Mouse (Mus musculus): ENCODE measurements around the gene Ano9. TPM values are rescaled to one million over a fixed set of nuclear protein-coding genes. Genes with fewer than 3 reads are reported as not detected.

The Ano9 gene
- total RNA-seq (2021): under 1 TPM; 0.14 to 0.33 TPM

- intact Hi-C loops (cut with DNase I): no loop called here
These were observed at the start of gene Ano9 for GRCm38 (mm10) chr7:141117636-141118035. Ano9 (minus strand) TSS chr7:141117806.

GRCm38 (mm10) chr7:141164850-141165249, 47.2 kb upstream of the Ano9 start:
- DNase-seq: no peak
- intact Hi-C loops (cut with DNase I): no loop called here

More at GRCm38 (mm10) chr7:141117636-141118035, at the start of gene Ano9:
- no peak for DNase-seq

DNA sequence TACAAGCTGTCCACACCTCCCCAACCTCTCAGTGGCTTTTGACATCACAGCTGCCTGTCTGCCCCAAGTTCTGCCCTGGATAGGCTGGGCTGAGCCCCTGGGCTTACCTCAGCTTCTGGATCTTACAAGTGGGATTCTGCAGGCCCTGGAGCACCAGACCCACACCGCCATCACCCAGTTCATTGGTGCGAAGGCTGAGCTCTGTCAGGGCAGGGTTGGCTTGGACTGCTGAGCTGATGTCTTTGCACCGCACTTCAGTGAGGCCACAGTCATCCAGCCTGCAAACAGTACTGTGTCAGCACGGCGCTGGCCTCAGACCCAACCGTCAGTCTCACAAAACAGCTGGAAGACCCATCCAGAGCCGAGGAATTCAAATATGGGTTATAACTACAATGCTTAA, 46.8 kb upstream of the Ano9 start:
- no peak for DNase-seq
- intact Hi-C loops (cut with DNase I): no loop called here

- no peak for DNase-seq
- intact Hi-C loops (cut with DNase I): no loop called here
These were observed 37.8 kb upstream of the Ano9 start for GRCm38 (mm10) chr7:141155362-141155761.

- DNase-seq: no peak
- intact Hi-C loops (cut with DNase I): no loop called here
These were observed 31.0 kb upstream of the Ano9 start for GRCm38 (mm10) chr7:141148639-141149038.

- DNase-seq: no peak
- intact Hi-C loops (cut with DNase I): no loop called here
These were observed 29.4 kb upstream of the Ano9 start for GRCm38 (mm10) chr7:141147044-141147443.

- intact Hi-C loops (cut with DNase I): no loop called here
- DNase-seq: no peak
These were observed 28.5 kb upstream of the Ano9 start for GRCm38 (mm10) chr7:141146043-141146595.

GRCm38 (mm10) chr7:141145403-141145802, 27.8 kb upstream of the Ano9 start:
- no peak for DNase-seq
- intact Hi-C loops (cut with DNase I): no loop called here

- DNase-seq: no peak
- intact Hi-C loops (cut with DNase I): no loop called here
These were observed 27.0 kb upstream of the Ano9 start for GRCm38 (mm10) chr7:141144650-141145049.

DNA sequence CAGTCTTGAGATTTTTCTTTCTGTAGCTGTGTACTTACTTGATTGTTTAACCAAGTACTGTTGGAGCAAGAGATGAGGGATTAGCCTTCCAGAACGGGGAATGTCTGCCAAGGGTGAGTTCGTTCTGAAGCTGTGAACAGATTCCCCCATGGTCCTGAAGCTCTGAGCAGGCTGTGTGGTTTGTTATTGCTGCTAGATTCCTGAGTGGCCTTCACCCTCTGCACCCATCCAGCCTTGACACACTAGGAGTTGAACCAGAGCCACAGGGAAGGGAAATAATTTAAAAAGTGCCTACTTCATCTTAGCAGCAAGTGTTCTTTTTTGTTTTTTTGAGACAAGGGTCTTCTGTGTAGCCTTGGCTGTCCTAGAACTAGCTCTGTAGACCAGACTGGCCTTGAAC, 26.3 kb upstream of the Ano9 start:
- DNase-seq: no peak
- intact Hi-C loops (cut with DNase I): no loop called here

- DNase-seq: peak in 1 of 2 experiments; percentile 30
- intact Hi-C loops (cut with DNase I): no loop called here
These were observed 25.5 kb upstream of the Ano9 start for GRCm38 (mm10) chr7:141143112-141143511.

GRCm38 (mm10) chr7:141141326-141141725, 23.7 kb upstream of the Ano9 start:
- intact Hi-C loops (cut with DNase I): no loop called here

GRCm38 (mm10) chr7:141131904-141132755, 14.5 kb upstream of the Ano9 start:
- DNase-seq: no peak
- intact Hi-C loops (cut with DNase I): loop anchor here (2.0 to 5.0 kb wide), 2 partner anchors 37 to 40 kb away; no protein-coding TSS in a partner anchor

More at GRCm38 (mm10) chr7:141141326-141141725, 23.7 kb upstream of the Ano9 start:
- no peak for DNase-seq

GRCm38 (mm10) chr7:141131024-141131820, 13.6 kb upstream of the Ano9 start:
- peak; percentile 86 for DNase-seq
- intact Hi-C loops (cut with DNase I): loop anchor here (5.0 kb wide), 1 partner anchor 39 kb away; no protein-coding TSS in a partner anchor

- intact Hi-C loops (cut with DNase I): no loop called here
- DNase-seq: no peak
These were observed 5.9 kb upstream of the Ano9 start for GRCm38 (mm10) chr7:141123517-141123856.

DNA sequence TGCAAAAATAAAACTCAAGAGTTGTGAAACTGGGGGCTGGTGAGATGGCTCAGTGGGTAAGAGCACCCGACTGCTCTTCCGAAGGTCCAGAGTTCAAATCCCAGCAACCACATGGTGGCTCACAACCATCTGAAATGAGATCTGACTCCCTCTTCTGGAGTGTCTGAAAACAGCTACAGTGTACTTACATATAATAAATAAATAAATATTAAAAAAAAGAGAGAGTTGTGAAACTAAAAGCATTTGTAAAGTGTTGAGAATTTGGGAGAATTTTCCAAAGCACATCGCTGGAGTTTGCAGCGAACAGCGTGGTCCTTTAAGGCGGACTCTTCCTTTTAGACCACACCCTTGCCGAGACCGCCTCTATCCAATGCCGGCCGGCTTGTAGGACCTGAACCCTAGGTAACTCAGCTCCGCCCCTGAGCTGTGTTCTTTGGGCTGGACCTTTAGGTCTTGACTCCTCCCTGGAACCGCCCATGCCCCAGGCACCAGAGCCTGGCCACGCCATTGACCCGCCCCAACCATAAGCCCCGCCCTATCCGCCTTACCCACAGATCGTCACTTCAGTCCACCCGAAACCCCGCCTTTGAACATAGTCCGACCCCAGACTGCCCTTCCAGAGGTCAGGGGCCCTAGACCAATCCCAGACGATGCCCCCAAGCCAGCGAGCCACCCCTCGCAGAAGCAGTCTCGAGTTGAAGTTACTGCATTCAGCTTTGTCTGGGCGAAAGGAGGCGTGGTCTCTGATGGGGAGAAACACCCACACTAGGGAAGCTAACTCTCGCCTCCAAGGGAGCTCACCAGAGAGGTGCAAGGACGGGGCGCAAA, 5.3 kb upstream of the Ano9 start:
- intact Hi-C loops (cut with DNase I): no loop called here

GRCm38 (mm10) chr7:141122245-141122644, 4.6 kb upstream of the Ano9 start, which contains the start of gene Ptdss2:
Ptdss2 (plus strand) TSS chr7:141122382.
- peak; percentile 36 to 52 for DNase-seq
- intact Hi-C loops (cut with DNase I): no loop called here

More for the DNA sequence above, 5.3 kb upstream of the Ano9 start:
- DNase-seq: peak; percentile 92 to 93

DNA sequence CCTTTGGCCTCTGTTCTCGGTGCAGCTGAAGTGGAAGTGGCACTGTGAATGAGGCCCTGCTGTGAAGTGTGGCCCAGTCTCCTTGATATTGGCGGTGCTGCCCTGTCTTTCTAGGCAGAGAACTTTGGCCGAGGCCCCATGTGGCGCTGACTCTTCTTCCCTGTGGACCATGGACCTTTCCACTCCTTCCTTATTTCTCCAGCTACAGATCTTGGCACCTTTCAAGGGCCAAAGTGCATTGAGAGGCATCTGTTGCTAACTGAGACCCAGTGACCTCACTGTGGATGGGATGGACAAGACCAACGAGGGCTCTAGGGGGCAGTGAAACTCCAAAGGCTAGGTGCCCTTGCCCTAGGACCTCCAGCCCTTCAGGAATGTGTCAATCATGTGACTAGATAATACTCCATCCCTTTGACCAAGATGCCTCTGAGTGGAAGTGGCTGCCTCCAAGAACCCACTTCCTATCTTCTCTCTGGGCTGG, 3.5 kb upstream of the Ano9 start:
- intact Hi-C loops (cut with DNase I): loop anchor here (2.0 kb wide), 1 partner anchor 20 kb away; the partner anchor contains the start of gene Sigirr
- DNase-seq: no peak

DNA sequence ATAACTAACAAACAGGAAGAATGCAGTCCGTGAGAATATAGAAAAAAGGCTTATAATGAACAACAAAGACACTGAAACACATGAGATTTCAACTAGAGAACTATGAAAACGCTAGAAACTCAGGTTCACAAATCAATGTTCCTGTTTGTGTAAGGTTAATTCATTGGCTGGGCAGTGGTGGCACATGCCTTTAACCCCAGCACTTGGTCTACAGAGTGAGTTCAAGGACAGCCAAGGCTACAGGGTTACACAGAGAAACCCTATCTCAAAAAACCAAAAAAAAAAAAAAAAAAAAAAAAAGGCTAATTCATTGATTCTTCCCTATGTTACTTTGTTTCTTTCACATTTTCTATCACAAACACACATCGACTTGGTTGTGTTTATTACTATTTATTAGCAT, 3.0 kb upstream of the Ano9 start:
- intact Hi-C loops (cut with DNase I): loop anchor here (2.0 kb wide), 1 partner anchor 20 kb away; the partner anchor contains the start of gene Sigirr
- DNase-seq: no peak

GRCm38 (mm10) chr7:141119487-141119886, 1.9 kb upstream of the Ano9 start:
- intact Hi-C loops (cut with DNase I): no loop called here
- no peak for DNase-seq
